Mouse (Mus musculus) testis, adult 2 months (tissue): ENCODE measurements around the gene Fam120a.

Experiments
- CTCF ChIP-seq: fragments of 200-500 bp; IDR thresholded peaks from 2 replicates; pipeline ENCODE4 v1.5.1; 2012; ENCODE audit warnings: low read depth, mild to moderate bottlenecking, inconsistent platforms, low read length, moderate library complexity; ENCODE audit not compliant: control insufficient read depth, insufficient read depth, insufficient replicate concordance
- POLR2A ChIP-seq: fragments of 200-500 bp; IDR thresholded peaks from 2 replicates; pipeline ENCODE4 v1.6.1; 2012; ENCODE audit warnings: low read depth, mild to moderate bottlenecking, inconsistent platforms, low read length, moderate library complexity; ENCODE audit not compliant: control insufficient read depth

DNA sequence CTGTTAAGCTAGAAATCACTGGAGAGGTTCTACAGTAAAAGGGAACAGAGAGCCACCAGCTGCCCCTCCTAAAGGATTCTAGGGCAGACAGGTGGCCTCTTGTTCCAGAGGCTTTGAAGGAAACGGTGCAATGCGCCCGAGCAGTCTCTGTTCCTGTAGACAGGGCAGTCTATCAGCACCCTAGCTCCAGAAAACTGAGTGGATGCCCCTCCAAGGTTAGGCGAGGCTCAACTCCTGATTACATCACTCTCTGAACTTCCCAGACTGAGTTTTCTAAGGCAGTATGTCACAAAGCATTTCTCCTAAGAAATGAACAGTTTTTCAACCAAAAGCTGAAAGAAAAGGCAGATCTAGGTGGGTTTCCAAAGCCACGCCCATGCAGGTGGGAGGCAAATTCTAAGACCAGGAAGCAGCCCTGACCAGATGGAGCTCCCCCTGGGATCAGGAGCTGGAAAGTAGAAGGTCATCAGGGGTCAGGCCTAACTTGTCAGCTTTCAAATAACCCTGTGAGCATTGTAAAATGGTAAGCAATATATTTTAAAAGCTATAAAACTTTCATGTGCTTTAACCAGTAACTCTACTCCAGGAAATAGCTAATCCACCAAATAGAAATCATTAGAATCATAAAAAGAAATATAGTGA, 17.1 kb downstream of the Fam120a start:
- TF ChIP-seq POLR2A (no peak), CTCF (no peak)
